In genomic region chr1:45866288-45867018, GRCm38 (mm10) we compare ENCODE assay signal across 20 mouse cellular contexts. TPM values are rescaled to one million over a fixed set of nuclear protein-coding genes. Genes with fewer than 3 reads are reported as not detected.
A peak's percentile ranks its signal among the peaks of the same experiment; 100 is the strongest.
DNase-seq lines count a peak whose midpoint lies in the region; ATAC-seq and TF ChIP-seq lines count a peak whose summit lies in the region.
"Had no signal": no experiment of that assay in that cellular context is flagged by ENCODE, and none has a peak within 500 bp of the region (broad histone marks: within the 10 kb centered on the region; RNA-seq: fewer than 3 reads in every experiment).

No protein-coding gene starts in this region.

- peaks cover 14% of the 10 kb centered on the region; the same call in 1 of the 2 replicates for H3K4me1 ChIP-seq in heart, embryonic 11.5 days (ENCODE audit: control insufficient read depth, insufficient read depth, low read length)
- H3K4me1 ChIP-seq in kidney, postnatal 0 days (replicated peaks; ENCODE audit: insufficient read depth, low read length), result peaks cover 7% of the 10 kb centered on the region
- peaks cover 13% of the 10 kb centered on the region for H3K4me1 ChIP-seq in stomach, embryonic 15.5 days
- H3K4me1 ChIP-seq in stomach, postnatal 0 days (replicated peaks; ENCODE audit: control insufficient read depth, insufficient read depth), result no peaks in the 10 kb centered on the region
- no peaks in the 10 kb centered on the region for H3K4me1 ChIP-seq in midbrain, postnatal 0 days (ENCODE audit: insufficient read depth, low read length)

- H3K4me3 ChIP-seq in heart, embryonic 11.5 days (ENCODE audit: low read depth, low read length), result no peak overlapping the region
- H3K4me3 ChIP-seq in kidney, postnatal 0 days (replicated peaks; ENCODE audit: low read depth, low read length), result no peak overlapping the region
- no peak overlapping the region for H3K4me3 ChIP-seq in stomach, embryonic 15.5 days (replicated peaks)
- no peak overlapping the region for H3K4me3 ChIP-seq in stomach, postnatal 0 days (ENCODE audit: low read depth, low read length)
- no peak overlapping the region for H3K4me3 ChIP-seq in midbrain, postnatal 0 days (ENCODE audit: low read depth, low read length)
- H3K4me3 ChIP-seq: erythroblast, embryonic 14.5 days had no signal

- peak; percentile 42; the same call in 1 of the 2 replicates for ATAC-seq in heart, embryonic 11.5 days (replicated peaks; ENCODE audit: insufficient number of reproducible peaks, low FRiP score, low TSS enrichment)
- ATAC-seq in kidney, postnatal 0 days (replicated peaks; ENCODE audit: low FRiP score, low read depth), result peak; percentile 48
- ATAC-seq in stomach, embryonic 15.5 days (ENCODE audit: insufficient read depth, low FRiP score, low read depth), result no peak
- ATAC-seq in stomach, postnatal 0 days (ENCODE audit: low FRiP score, low TSS enrichment), result no peak
- ATAC-seq in midbrain, postnatal 0 days (ENCODE audit: low FRiP score), result no peak
- ATAC-seq: hindbrain, embryonic 16.5 days had no signal

- H3K9ac ChIP-seq in heart, embryonic 11.5 days (ENCODE audit: low read depth, low read length), result no peak overlapping the region
- H3K9ac ChIP-seq in kidney, postnatal 0 days (ENCODE audit: low read depth, low read length), result no peak overlapping the region
- H3K9ac ChIP-seq in stomach, embryonic 15.5 days, result no peak overlapping the region
- H3K9ac ChIP-seq in stomach, postnatal 0 days (ENCODE audit: low read length), result no peak overlapping the region
- H3K9ac ChIP-seq in midbrain, postnatal 0 days (replicated peaks; ENCODE audit: low read length, poor library complexity, severe bottlenecking), result no peak overlapping the region

- H3K27me3 ChIP-seq in heart, embryonic 11.5 days (ENCODE audit: control insufficient read depth, insufficient read depth, low read length), result no peaks in the 10 kb centered on the region
- H3K27me3 ChIP-seq in kidney, postnatal 0 days (ENCODE audit: insufficient read depth, low read length), result no peaks in the 10 kb centered on the region
- H3K27me3 ChIP-seq in stomach, embryonic 15.5 days (replicated peaks), result no peaks in the 10 kb centered on the region
- no peaks in the 10 kb centered on the region for H3K27me3 ChIP-seq in stomach, postnatal 0 days (ENCODE audit: control insufficient read depth, insufficient read depth, low read length)
- H3K27me3 ChIP-seq in midbrain, postnatal 0 days (ENCODE audit: insufficient read depth, low read length), result no peaks in the 10 kb centered on the region

- H3K36me3 ChIP-seq in heart, embryonic 11.5 days (ENCODE audit: control insufficient read depth, insufficient read depth, low read length), result no peaks in the 10 kb centered on the region
- no peaks in the 10 kb centered on the region for H3K36me3 ChIP-seq in kidney, postnatal 0 days (ENCODE audit: insufficient read depth, low read length)
- H3K36me3 ChIP-seq in stomach, embryonic 15.5 days, result no peaks in the 10 kb centered on the region
- no peaks in the 10 kb centered on the region for H3K36me3 ChIP-seq in stomach, postnatal 0 days (ENCODE audit: control insufficient read depth, insufficient read depth, low read length)
- no peaks in the 10 kb centered on the region for H3K36me3 ChIP-seq in midbrain, postnatal 0 days (ENCODE audit: insufficient read depth, low read length)
- H3K36me3 ChIP-seq: G1E had no signal

- intact Hi-C loops in heart, postnatal 10 days (cut with DNase I), result loop anchor here (2.0 kb wide), 1 partner anchor 60 kb away; the partner anchor contains the start of gene Slc40a1

- TF ChIP-seq CTCF in kidney, postnatal 0 days (IDR thresholded peaks at IDR 0.05; ENCODE audit: low read depth), result no peak
- no peak for TF ChIP-seq CTCF in stomach, postnatal 0 days (IDR thresholded peaks at IDR 0.05; ENCODE audit: low read depth)
- no peak for TF ChIP-seq CTCF in midbrain, postnatal 0 days (IDR thresholded peaks at IDR 0.05)

- 66% methylated on average over 3 of the region's 3 CpGs for WGBS in heart, embryonic 11.5 days (ENCODE audit: insufficient replicate concordance)
- 27% methylated on average over 3 of the region's 3 CpGs for WGBS in kidney, postnatal 0 days
- 42% methylated on average over 3 of the region's 3 CpGs for WGBS in stomach, embryonic 15.5 days
- WGBS in stomach, postnatal 0 days, result 29% methylated on average over 3 of the region's 3 CpGs
- 76% methylated on average over 3 of the region's 3 CpGs for WGBS in midbrain, postnatal 0 days

- 0 out of 2 replicates have a peak, but pooled peaks cover 3% of the 10 kb centered on the region for H3K9me3 ChIP-seq in heart, embryonic 11.5 days (replicated peaks; ENCODE audit: control insufficient read depth, low read length)
- H3K9me3 ChIP-seq in kidney, postnatal 0 days (replicated peaks; ENCODE audit: low read length), result no peaks in the 10 kb centered on the region
- no peaks in the 10 kb centered on the region for H3K9me3 ChIP-seq in stomach, embryonic 15.5 days
- H3K9me3 ChIP-seq in stomach, postnatal 0 days (ENCODE audit: control insufficient read depth, low read length), result no peaks in the 10 kb centered on the region
- no peaks in the 10 kb centered on the region for H3K9me3 ChIP-seq in midbrain, postnatal 0 days (ENCODE audit: low read length)

- DNase-seq in heart, postnatal 10 days, result no peak
- peak; percentile 85 for DNase-seq in kidney, postnatal 0 days (ENCODE audit: low spot score)
- no peak for DNase-seq in kidney, adult 18-20 months
- DNase-seq in stomach, postnatal 0 days (ENCODE audit: low spot score), result no peak
- no peak for DNase-seq in midbrain, postnatal 0 days (ENCODE audit: low spot score)
- no peak for DNase-seq in urinary bladder, postnatal 10 days (ENCODE audit: low spot score)
- DNase-seq: adrenal gland, postnatal 36 days; cerebellum, adult 11 months had no signal

- no peak overlapping the region for H3K27ac ChIP-seq in heart, embryonic 11.5 days (ENCODE audit: low read depth, low read length)
- H3K27ac ChIP-seq in kidney, postnatal 0 days, result peak overlapping the region; percentile 74
- H3K27ac ChIP-seq in stomach, embryonic 15.5 days, result peak overlapping the region; percentile 74; the same call in 1 of the 2 replicates
- H3K27ac ChIP-seq in stomach, postnatal 0 days (replicated peaks), result no peak overlapping the region
- no peak overlapping the region for H3K27ac ChIP-seq in midbrain, postnatal 0 days (ENCODE audit: low read depth, low read length)

- no peak for TF ChIP-seq EP300 in stomach, postnatal 0 days (optimal IDR thresholded peaks at IDR 0.05)

- no peak overlapping the region for H3K4me2 ChIP-seq in heart, embryonic 11.5 days
- no peak overlapping the region; the same call in 1 of the 2 replicates for H3K4me2 ChIP-seq in kidney, postnatal 0 days (ENCODE audit: low read length)
- H3K4me2 ChIP-seq in stomach, embryonic 15.5 days, result no peak overlapping the region
- no peak overlapping the region for H3K4me2 ChIP-seq in stomach, postnatal 0 days (replicated peaks; ENCODE audit: low read depth)
- no peak overlapping the region for H3K4me2 ChIP-seq in midbrain, postnatal 0 days (ENCODE audit: low read depth, low read length, poor library complexity, severe bottlenecking)

RNA-seq across cellular contexts. Expression of gene Gm5269, which starts 23.6 kb away (rescaled TPM):
- polyA plus RNA-seq in heart, embryonic 11.5 days (2014; fragmentation: Nextera tagmentation; extraction: Ambion mirVana), result not detected in 2 replicates
- not detected for total RNA-seq in heart, postnatal 10 days (2021)
- polyA plus RNA-seq in kidney, postnatal 0 days (2015; fragmentation: Nextera tagmentation; extraction: Ambion mirVana), result not detected in 2 replicates
- not detected in 2 replicates for polyA plus RNA-seq in stomach, embryonic 15.5 days (2015; fragmentation: Nextera tagmentation; extraction: Ambion mirVana)
- not detected in 2 replicates for polyA plus RNA-seq in stomach, postnatal 0 days (2015; fragmentation: Nextera tagmentation; extraction: Ambion mirVana)
- total RNA-seq in midbrain, postnatal 0 days (2014; rRNA removed), result not detected in 2 replicates
- not detected in 2 replicates for polyA plus RNA-seq in midbrain, postnatal 0 days (2015; fragmentation: Nextera tagmentation; extraction: Ambion mirVana)
- total RNA-seq: adrenal gland, postnatal 36 days; G1E; gastrocnemius, postnatal 4 days; layer of hippocampus, adult 8-10 months; left cerebral cortex, postnatal 36 days had no signal
- polyA plus RNA-seq: C2C12; cortical plate, adult 2 months; erythroblast, embryonic 14.5 days; frontal cortex, adult 2 months; G1E; hindbrain, embryonic 16.5 days; thymus, postnatal 0 days had no signal

RNA-seq across cellular contexts. Expression of gene Slc40a1, which starts 59.9 kb away (rescaled TPM):
- 15.2 and 16.4 TPM in 2 replicates for polyA plus RNA-seq in heart, embryonic 11.5 days (2014; fragmentation: Nextera tagmentation; extraction: Ambion mirVana)
- total RNA-seq in heart, postnatal 10 days (2021), result 10 to 100 TPM; 15.2 to 19.4 TPM
- polyA plus RNA-seq in kidney, postnatal 0 days (2015; fragmentation: Nextera tagmentation; extraction: Ambion mirVana), result 119 and 139 TPM in 2 replicates
- 149 and 150 TPM in 2 replicates for polyA plus RNA-seq in stomach, embryonic 15.5 days (2015; fragmentation: Nextera tagmentation; extraction: Ambion mirVana)
- 54.2 and 65.5 TPM in 2 replicates for polyA plus RNA-seq in stomach, postnatal 0 days (2015; fragmentation: Nextera tagmentation; extraction: Ambion mirVana)
- total RNA-seq in midbrain, postnatal 0 days (2014; rRNA removed), result 12.9 and 18.5 TPM in 2 replicates
- polyA plus RNA-seq in midbrain, postnatal 0 days (2015; fragmentation: Nextera tagmentation; extraction: Ambion mirVana), result 23.9 and 24.8 TPM in 2 replicates

Comparison
In these comparisons a context has a peak if more than half of its experiments do, and no peak if none do; other contexts are left out.
1. H3K27ac ChIP-seq: peak in kidney, postnatal 0 days (single experiment) and stomach, embryonic 15.5 days (single experiment); none in heart, embryonic 11.5 days (single experiment), stomach, postnatal 0 days (single experiment) and midbrain, postnatal 0 days (single experiment).
2. ATAC-seq: peak in heart, embryonic 11.5 days (single experiment) and kidney, postnatal 0 days (single experiment); none in stomach, embryonic 15.5 days (single experiment), stomach, postnatal 0 days (single experiment) and midbrain, postnatal 0 days (single experiment).